Mouse (Mus musculus) liver, embryonic 14.5 days (tissue): ENCODE data around the gene Tent4a. TPM values are rescaled to one million over a fixed set of nuclear protein-coding genes. Genes with fewer than 3 reads are reported as not detected.

Source experiments
- ATAC-seq: fragments of 200-750 bp; cut with Nextera tagmentation; 2 replicates; pipeline ENCODE4 v1.8.0; 2017; ENCODE audit warnings: moderate number of reproducible peaks, mild to moderate bottlenecking, moderate library complexity; ENCODE audit not compliant: insufficient read depth
- DNase-seq, 3 experiments: peaks; one replicate each; pipeline ENCODE4 v3.0.0-alpha.2; 2012 to 2013; ENCODE audit warnings: low read depth in 3 of 3, low spot score in 3 of 3
- H3K27ac ChIP-seq: fragments of 300-500 bp; sonication (generic); 2 replicates; pipeline ENCODE4 v1.5.1; 2014; ENCODE audit warnings: moderate library complexity, mild to moderate bottlenecking, control low read depth, inconsistent platforms
- H3K27me3 ChIP-seq: fragments of 300-500 bp; sonication (generic); 2 replicates; pipeline ENCODE4 v1.6.1; 2014; ENCODE audit warnings: mild to moderate bottlenecking, low read length, moderate library complexity; ENCODE audit not compliant: control insufficient read depth, insufficient read depth
- H3K36me3 ChIP-seq: fragments of 300-500 bp; sonication (generic); replicated peaks from 2 replicates; pipeline ENCODE4 v1.6.1; 2014; ENCODE audit warnings: low read depth; ENCODE audit not compliant: control insufficient read depth, insufficient read depth
- H3K4me1 ChIP-seq, 2 experiments: fragments of 200-500 bp in 1 of 2; fragments of 300-500 bp in 1 of 2; sonication (generic) in 1 of 2; replicated peaks; 2 replicates each; pipeline ENCODE4 v1.6.1; 2012 to 2014; ENCODE audit warnings: antibody characterized with exemption in 1 of 2, inconsistent platforms in 1 of 2, low read length in 1 of 2; ENCODE audit not compliant: control insufficient read depth in 2 of 2, insufficient read depth in 2 of 2
- H3K4me2 ChIP-seq: fragments of 300-500 bp; sonication (generic); 2 replicates; pipeline ENCODE4 v1.6.1; 2014; ENCODE audit warnings: low read depth, mild to moderate bottlenecking, control low read depth, moderate library complexity
- H3K4me3 ChIP-seq, 2 experiments: fragments of 200-500 bp in 1 of 2; fragments of 300-500 bp in 1 of 2; sonication (generic) in 1 of 2; 2 replicates each; pipeline ENCODE4 v1.5.1; 2012 to 2014; ENCODE audit warnings: low read depth in 2 of 2, low read length in 2 of 2, mild to moderate bottlenecking in 2 of 2, control low read depth in 1 of 2, inconsistent platforms in 1 of 2, moderate library complexity in 1 of 2; ENCODE audit not compliant: insufficient read depth in 1 of 2
- H3K9ac ChIP-seq: fragments of 300-500 bp; sonication (generic); replicated peaks from 2 replicates; pipeline ENCODE4 v1.6.1; 2014; ENCODE audit warnings: mild to moderate bottlenecking, control low read depth, moderate library complexity
- H3K9me3 ChIP-seq: fragments of 300-500 bp; sonication (generic); 2 replicates; pipeline ENCODE4 v1.6.1; 2016; ENCODE audit warnings: low read length, mixed read lengths; ENCODE audit not compliant: control insufficient read depth
- CTCF ChIP-seq: IDR thresholded peaks from 2 replicates; pipeline ENCODE4 v1.5.1; 2016; ENCODE audit warnings: antibody characterized with exemption, low read depth, control low read depth
- EP300 ChIP-seq: IDR thresholded peaks from 2 replicates; pipeline ENCODE4 v1.6.1; 2016; ENCODE audit warnings: antibody characterized with exemption, low read depth
- WGBS: fragments of 180-500 bp; shearing (Covaris S2); extraction: QIAGEN DNeasy Blood & Tissue Kit; methylation state at CpG from one replicate; pipeline ENCODE4 v1.1.7; 2014; ENCODE audit not compliant: insufficient replicate concordance; 5-methylcytosine and 5-hydroxymethylcytosine counted together
- polyA plus RNA-seq, 2 experiments: library from polyadenylated mRNA; depleted of rRNA in 1 of 2; stranded (reverse) in 1 of 2; unstranded in 1 of 2; fragments of >200 nt; fragmentation: Nextera tagmentation in 1 of 2; extraction: Ambion mirVana in 1 of 2; gene quantifications; 2 replicates each; pipeline versions ENCODE4 v1.2.1 to v1.2.3; 2012 to 2014

Gene Tent4a
- polyA plus RNA-seq, 2 experiments: 2.3 to 6.3 TPM

- H3K4me1 ChIP-seq: no peaks in the 10 kb centered on the region
- 30% methylated on average over 8 of the region's 8 CpGs for WGBS
- H3K36me3 ChIP-seq: no peaks in the 10 kb centered on the region
- no peak overlapping the region for H3K9ac ChIP-seq
- H3K4me3 ChIP-seq: no peak overlapping the region
- ATAC-seq: no peak
- DNase-seq: no peak
- no peak overlapping the region for H3K27ac ChIP-seq
- H3K27me3 ChIP-seq: no peaks in the 10 kb centered on the region
- H3K9me3 ChIP-seq: no peaks in the 10 kb centered on the region
- no peak overlapping the region for H3K4me2 ChIP-seq
- no peak for TF ChIP-seq CTCF
- no peak for TF ChIP-seq EP300
Measured at GRCm38 (mm10) chr13:69549980-69550379, 15.6 kb upstream of the Tent4a start.

- no peak for TF ChIP-seq EP300
- no peak for TF ChIP-seq CTCF
- Histone ChIP-seq H3K4me3 (no peak overlapping the region), H3K9ac (no peak overlapping the region), H3K27ac (no peak overlapping the region), H3K27me3 (no peaks in the 10 kb centered on the region), H3K4me2 (no peak overlapping the region), H3K9me3 (no peaks in the 10 kb centered on the region), H3K36me3 (no peaks in the 10 kb centered on the region), H3K4me1 (no peaks in the 10 kb centered on the region)
- ATAC-seq (no peak), DNase-seq (no peak)
- WGBS: 58% methylated on average over 16 of the region's 16 CpGs
Measured at GRCm38 (mm10) chr13:69547488-69548180, 13.2 kb upstream of the Tent4a start.

GRCm38 (mm10) chr13:69545019-69545418 lies 10.6 kb upstream of the Tent4a start:
- DNase-seq (no peak), ATAC-seq (no peak)
- Histone ChIP-seq H3K4me2 (no peak overlapping the region), H3K36me3 (no peaks in the 10 kb centered on the region), H3K4me1 (no peaks in the 10 kb centered on the region), H3K9ac (no peak overlapping the region), H3K4me3 (no peak overlapping the region), H3K27ac (no peak overlapping the region), H3K27me3 (no peaks in the 10 kb centered on the region), H3K9me3 (no peaks in the 10 kb centered on the region)
- TF ChIP-seq EP300: no peak
- TF ChIP-seq CTCF: peak; percentile 80
- WGBS: 13% methylated on average over 3 of the region's 3 CpGs

- Histone ChIP-seq H3K36me3 (no peaks in the 10 kb centered on the region), H3K4me2 (peak overlapping the region; percentile 20; the same call in 1 of the 2 replicates), H3K9me3 (no peaks in the 10 kb centered on the region), H3K27ac (no peak overlapping the region), H3K4me1 (no peaks in the 10 kb centered on the region; a peak in 1 of 4 replicates), H3K9ac (no peak overlapping the region), H3K27me3 (no peaks in the 10 kb centered on the region), H3K4me3 (no peak overlapping the region)
- ATAC-seq (no peak; the same call in 1 of the 2 replicates), DNase-seq (no peak)
- WGBS: 57% methylated on average over 12 of the region's 12 CpGs
- TF ChIP-seq EP300: no peak
- no peak for TF ChIP-seq CTCF
Measured at GRCm38 (mm10) chr13:69543595-69543994, 9.2 kb upstream of the Tent4a start.

- Histone ChIP-seq H3K36me3 (no peaks in the 10 kb centered on the region), H3K4me3 (no peak overlapping the region), H3K27ac (no peak overlapping the region), H3K4me2 (no peak overlapping the region), H3K9ac (no peak overlapping the region), H3K27me3 (no peaks in the 10 kb centered on the region), H3K4me1 (peaks cover 0 to 2% of the 10 kb centered on the region in 2 experiments; a peak in 1 of 4 replicates), H3K9me3 (no peaks in the 10 kb centered on the region)
- no peak for ATAC-seq
- WGBS: 53% methylated on average over 17 of the region's 17 CpGs
- TF ChIP-seq CTCF: no peak
- TF ChIP-seq EP300: no peak
- no peak for DNase-seq
Measured at GRCm38 (mm10) chr13:69542571-69543352, 8.3 kb upstream of the Tent4a start.
